Mouse (Mus musculus): ENCODE data around the gene Gal3st4. TPM values are rescaled to one million over a fixed set of nuclear protein-coding genes. Genes with fewer than 3 reads are reported as not detected.
"Not testable (repeated sequence)": the region's sequence is repeated elsewhere in the genome, so short reads cannot be mapped to it uniquely, and the experiment has no call there.

The Gal3st4 gene
- polyA plus RNA-seq, 1 experiment from 2014 or later = 0.59 TPM

GRCm38 (mm10) chr5:138241511-138241910, 31.1 kb downstream of the Gal3st4 start:
- Histone ChIP-seq H3K4me2 (no peak overlapping the region), H3K27ac (no peak overlapping the region), H3K27me3 (no peaks in the 10 kb centered on the region), H3K4me3 (no peak overlapping the region), H3K4me1 (replicated peaks) (no peaks in the 10 kb centered on the region), H3K9ac (no peak overlapping the region), H3K36me3 (no peaks in the 10 kb centered on the region), H3K9me3 (replicated peaks) (no peaks in the 10 kb centered on the region)
- ATAC-seq (replicated peaks; ENCODE audit: insufficient number of reproducible peaks, insufficient read depth, low FRiP score, low read depth) = no peak
- 28% methylated on average over 2 of the region's 2 CpGs for WGBS

GRCm38 (mm10) chr5:138234224-138234623, 38.4 kb downstream of the Gal3st4 start:
- Histone ChIP-seq H3K9ac (no peak overlapping the region), H3K4me1 (replicated peaks) (no peaks in the 10 kb centered on the region), H3K27ac (no peak overlapping the region), H3K36me3 (no peaks in the 10 kb centered on the region), H3K27me3 (no peaks in the 10 kb centered on the region), H3K4me2 (no peak overlapping the region), H3K4me3 (no peak overlapping the region), H3K9me3 (replicated peaks) (no peaks in the 10 kb centered on the region)
- no peak for ATAC-seq (replicated peaks; ENCODE audit: insufficient number of reproducible peaks, insufficient read depth, low FRiP score, low read depth)

- Histone ChIP-seq H3K4me1 (replicated peaks) (no peaks in the 10 kb centered on the region), H3K27me3 (no peaks in the 10 kb centered on the region), H3K27ac (no peak overlapping the region), H3K9ac (no peak overlapping the region), H3K9me3 (replicated peaks) (no peaks in the 10 kb centered on the region), H3K36me3 (no peaks in the 10 kb centered on the region), H3K4me2 (no peak overlapping the region), H3K4me3 (no peak overlapping the region)
- 79% methylated on average over 2 of the region's 2 CpGs for WGBS
- no peak for ATAC-seq (replicated peaks; ENCODE audit: insufficient number of reproducible peaks, insufficient read depth, low FRiP score, low read depth)
Observed at GRCm38 (mm10) chr5:138233778-138234177, 38.9 kb downstream of the Gal3st4 start.

GRCm38 (mm10) chr5:138229511-138229910, 43.1 kb downstream of the Gal3st4 start:
- Histone ChIP-seq H3K4me3 (no peak overlapping the region), H3K4me2 (no peak overlapping the region), H3K4me1 (replicated peaks) (no peaks in the 10 kb centered on the region), H3K27me3 (no peaks in the 10 kb centered on the region), H3K36me3 (no peaks in the 10 kb centered on the region), H3K9ac (no peak overlapping the region), H3K9me3 (replicated peaks) (no peaks in the 10 kb centered on the region), H3K27ac (no peak overlapping the region)
- no peak for ATAC-seq (replicated peaks; ENCODE audit: insufficient number of reproducible peaks, insufficient read depth, low FRiP score, low read depth)
- 82% methylated on average over 3 of the region's 3 CpGs for WGBS

- ATAC-seq (replicated peaks; ENCODE audit: insufficient number of reproducible peaks, insufficient read depth, low FRiP score, low read depth) = no peak
- 47% methylated on average over 3 of the region's 3 CpGs for WGBS
- no peak overlapping the region for H3K4me2 ChIP-seq
- H3K9me3 ChIP-seq (replicated peaks) = no peaks in the 10 kb centered on the region
- no peak overlapping the region for H3K9ac ChIP-seq
- no peaks in the 10 kb centered on the region for H3K4me1 ChIP-seq (replicated peaks)
- no peaks in the 10 kb centered on the region for H3K27me3 ChIP-seq
- no peak overlapping the region for H3K4me3 ChIP-seq
- H3K27ac ChIP-seq = no peak overlapping the region
- no peaks in the 10 kb centered on the region for H3K36me3 ChIP-seq
Observed at GRCm38 (mm10) chr5:138228026-138228425, 44.6 kb downstream of the Gal3st4 start.

GRCm38 (mm10) chr5:138227367-138227766, 45.3 kb downstream of the Gal3st4 start:
- no peak overlapping the region for H3K9ac ChIP-seq
- no peaks in the 10 kb centered on the region for H3K9me3 ChIP-seq (replicated peaks)
- WGBS = 46% methylated on average over 2 of the region's 2 CpGs
- H3K4me3 ChIP-seq = no peak overlapping the region
- H3K27ac ChIP-seq = no peak overlapping the region
- no peak for ATAC-seq (replicated peaks; ENCODE audit: insufficient number of reproducible peaks, insufficient read depth, low FRiP score, low read depth)
- no peaks in the 10 kb centered on the region for H3K4me1 ChIP-seq (replicated peaks)
- H3K4me2 ChIP-seq = no peak overlapping the region
- no peaks in the 10 kb centered on the region for H3K27me3 ChIP-seq
- H3K36me3 ChIP-seq = no peaks in the 10 kb centered on the region

GRCm38 (mm10) chr5:138226491-138226890, 46.1 kb downstream of the Gal3st4 start:
- no peak overlapping the region for H3K4me2 ChIP-seq
- no peak overlapping the region for H3K4me3 ChIP-seq
- no peak overlapping the region for H3K27ac ChIP-seq
- H3K9me3 ChIP-seq (replicated peaks) = no peaks in the 10 kb centered on the region
- H3K27me3 ChIP-seq = no peaks in the 10 kb centered on the region
- no peaks in the 10 kb centered on the region for H3K36me3 ChIP-seq
- no peaks in the 10 kb centered on the region for H3K4me1 ChIP-seq (replicated peaks)
- WGBS = 69% methylated on average over 4 of the region's 4 CpGs
- ATAC-seq (replicated peaks; ENCODE audit: insufficient number of reproducible peaks, insufficient read depth, low FRiP score, low read depth) = no peak
- no peak overlapping the region for H3K9ac ChIP-seq

- Histone ChIP-seq H3K27me3 (no peaks in the 10 kb centered on the region), H3K4me3 (no peak within 1 kb of the TSS), H3K27ac (no peak within 1 kb of the TSS), H3K9ac (no peak within 1 kb of the TSS), H3K4me2 (no peak within 1 kb of the TSS), H3K9me3 (replicated peaks) (no peaks in the 10 kb centered on the region), H3K36me3 (no peaks in the 10 kb centered on the region), H3K4me1 (replicated peaks) (no peaks in the 10 kb centered on the region)
- ATAC-seq (replicated peaks; ENCODE audit: insufficient number of reproducible peaks, insufficient read depth, low FRiP score, low read depth) = no peak
- WGBS = 53% methylated on average over 2 of the region's 2 CpGs
Observed at GRCm38 (mm10) chr5:138225700-138226099, 46.9 kb downstream of the Gal3st4 start, which contains the start of gene Nxpe5. Nxpe5 (plus strand) TSS chr5:138225898.

- Histone ChIP-seq H3K4me2 (no peak overlapping the region), H3K9ac (no peak overlapping the region), H3K4me3 (no peak overlapping the region), H3K27ac (no peak overlapping the region), H3K27me3 (no peaks in the 10 kb centered on the region), H3K4me1 (replicated peaks) (no peaks in the 10 kb centered on the region), H3K9me3 (replicated peaks) (no peaks in the 10 kb centered on the region), H3K36me3 (no peaks in the 10 kb centered on the region)
- ATAC-seq (replicated peaks; ENCODE audit: insufficient number of reproducible peaks, insufficient read depth, low FRiP score, low read depth) = no peak
- 37% methylated on average over 3 of the region's 3 CpGs for WGBS
Observed at GRCm38 (mm10) chr5:138223287-138223686, 49.4 kb downstream of the Gal3st4 start.

GRCm38 (mm10) chr5:138222111-138222510, 50.5 kb downstream of the Gal3st4 start:
- H3K9me3 ChIP-seq (replicated peaks) = no peaks in the 10 kb centered on the region
- ATAC-seq (replicated peaks; ENCODE audit: insufficient number of reproducible peaks, insufficient read depth, low FRiP score, low read depth) = no peak
- 26% methylated on average over 4 of the region's 4 CpGs for WGBS

GRCm38 (mm10) chr5:138219864-138220263, 52.8 kb downstream of the Gal3st4 start:
- 41% methylated on average over 2 of the region's 2 CpGs for WGBS
- no peak overlapping the region for H3K4me3 ChIP-seq
- ATAC-seq (replicated peaks; ENCODE audit: insufficient number of reproducible peaks, insufficient read depth, low FRiP score, low read depth) = no peak
- no peak overlapping the region for H3K4me2 ChIP-seq
- H3K27me3 ChIP-seq = no peaks in the 10 kb centered on the region
- no peaks in the 10 kb centered on the region for H3K9me3 ChIP-seq (replicated peaks)
- no peaks in the 10 kb centered on the region for H3K36me3 ChIP-seq
- H3K9ac ChIP-seq = no peak overlapping the region
- H3K27ac ChIP-seq = no peak overlapping the region
- H3K4me1 ChIP-seq (replicated peaks) = no peaks in the 10 kb centered on the region

More at GRCm38 (mm10) chr5:138222111-138222510, 50.5 kb downstream of the Gal3st4 start:
- Histone ChIP-seq H3K4me2 (no peak overlapping the region), H3K27ac (no peak overlapping the region), H3K36me3 (no peaks in the 10 kb centered on the region), H3K4me3 (no peak overlapping the region), H3K4me1 (replicated peaks) (no peaks in the 10 kb centered on the region), H3K27me3 (no peaks in the 10 kb centered on the region), H3K9ac (no peak overlapping the region)

- H3K9ac ChIP-seq; H3K36me3 ChIP-seq; H3K27me3 ChIP-seq; H3K4me3 ChIP-seq; H3K9me3 ChIP-seq (replicated peaks); H3K4me1 ChIP-seq (replicated peaks); ATAC-seq (replicated peaks; ENCODE audit: insufficient number of reproducible peaks, insufficient read depth, low FRiP score, low read depth); H3K4me2 ChIP-seq; H3K27ac ChIP-seq: not testable (repeated sequence)
- 92% methylated on average over 13 of the region's 13 CpGs for WGBS
Observed at GRCm38 (mm10) chr5:138216632-138217031, 56.0 kb downstream of the Gal3st4 start.
